8 mouse cellular contexts compared by ENCODE assay signal in the genomic region with DNA sequence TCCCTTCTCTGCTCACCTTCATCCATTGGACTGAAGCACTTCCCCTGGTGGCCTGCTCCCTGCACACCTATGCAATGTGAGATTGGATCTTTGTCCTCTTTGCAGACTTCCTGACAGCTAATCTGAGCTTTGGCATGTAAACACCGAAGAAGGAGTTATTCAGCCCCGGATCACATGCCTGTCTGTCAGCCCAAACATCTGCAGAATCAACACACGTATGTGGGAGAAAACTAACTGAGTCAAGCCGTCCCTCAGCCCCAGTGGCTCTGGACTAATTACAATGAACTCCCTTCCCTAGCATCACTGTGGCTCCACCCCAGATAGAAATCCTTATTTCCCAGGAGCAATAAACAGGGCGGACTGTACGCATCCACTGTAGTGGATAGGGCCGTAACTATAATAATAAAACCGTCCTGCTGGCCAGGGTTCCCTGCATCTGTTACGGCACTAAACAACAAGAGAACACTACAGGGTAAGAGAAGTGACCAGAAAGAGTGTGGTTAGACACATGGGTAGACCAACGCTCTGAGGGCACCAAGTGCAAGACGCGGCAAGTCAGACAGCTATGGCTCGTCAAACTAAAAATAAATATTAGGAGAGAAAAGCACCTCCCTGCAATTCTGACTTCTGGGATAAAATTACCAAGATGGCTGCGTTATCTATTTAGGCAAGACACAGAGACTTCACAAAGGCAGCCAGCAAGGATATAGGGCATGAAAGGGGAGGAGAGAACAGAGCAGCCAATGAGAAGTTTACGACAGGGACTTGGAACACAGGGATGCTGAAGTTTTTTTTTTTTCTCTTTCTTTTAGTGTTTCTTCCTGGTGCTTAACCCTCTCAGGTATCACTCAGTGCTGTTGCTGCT. TPM values are rescaled to one million over a fixed set of nuclear protein-coding genes. Genes with fewer than 3 reads are reported as not detected.
A peak's percentile ranks its signal among the peaks of the same experiment; 100 is the strongest.
DNase-seq lines count a peak whose midpoint lies in the region; ATAC-seq lines count a peak whose summit lies in the region.

No protein-coding gene starts in this region.

- ATAC-seq in embryonic facial prominence, embryonic 13.5 days (ENCODE audit: insufficient number of reproducible peaks, insufficient read depth, low FRiP score, low TSS enrichment, low read depth) = no peak
- no peak; the same call in 1 of the 2 replicates for ATAC-seq in heart, embryonic 16.5 days (replicated peaks; ENCODE audit: extremely low read depth, insufficient read depth, low FRiP score)

- peaks cover 28% of the 10 kb centered on the region for H3K4me1 ChIP-seq in embryonic facial prominence, embryonic 13.5 days
- peaks cover 15% of the 10 kb centered on the region for H3K4me1 ChIP-seq in heart, embryonic 16.5 days (ENCODE audit: control insufficient read depth, insufficient read depth, low read length)
- peaks cover 32% of the 10 kb centered on the region for H3K4me1 ChIP-seq in midbrain, embryonic 10.5 days

- 0 out of 2 replicates have a peak, but pooled peaks cover 10% of the 10 kb centered on the region for H3K36me3 ChIP-seq in embryonic facial prominence, embryonic 13.5 days
- no peaks in the 10 kb centered on the region for H3K36me3 ChIP-seq in heart, embryonic 16.5 days (ENCODE audit: control insufficient read depth, insufficient read depth)
- H3K36me3 ChIP-seq in midbrain, embryonic 10.5 days = no peaks in the 10 kb centered on the region

- DNase-seq in Muller cell, postnatal 12 days (ENCODE audit: inconsistent ontology term) = peak; percentile 86
- DNase-seq in midbrain, embryonic 10.5 days (ENCODE audit: low spot score) = no peak
- no peak for DNase-seq in cerebellum, postnatal 25 days
- no peak for DNase-seq in layer of hippocampus, postnatal 10 days (ENCODE audit: low spot score in 2 of 2)
- DNase-seq in adrenal gland, postnatal 10 days = no peak
- no peak for DNase-seq in layer of hippocampus, adult 8-10 months (ENCODE audit: low spot score in 2 of 2)

- 9% methylated on average over 15 of the region's 15 CpGs for WGBS in embryonic facial prominence, embryonic 13.5 days
- 8% methylated on average over 15 of the region's 15 CpGs for WGBS in heart, embryonic 16.5 days
- WGBS in midbrain, embryonic 10.5 days = 28% methylated on average over 15 of the region's 15 CpGs

- peak overlapping the region; percentile 81 for H3K4me2 ChIP-seq in embryonic facial prominence, embryonic 13.5 days
- peak overlapping the region; percentile 70 for H3K4me2 ChIP-seq in heart, embryonic 16.5 days (ENCODE audit: low read depth, low read length)

- H3K4me3 ChIP-seq in embryonic facial prominence, embryonic 13.5 days = peak overlapping the region; percentile 74
- peak overlapping the region; percentile 70 for H3K4me3 ChIP-seq in heart, embryonic 16.5 days (ENCODE audit: low read length)
- peak overlapping the region; percentile 69 for H3K4me3 ChIP-seq in midbrain, embryonic 10.5 days

- peak overlapping the region; percentile 95 for H3K27ac ChIP-seq in embryonic facial prominence, embryonic 13.5 days
- peak overlapping the region; percentile 86 for H3K27ac ChIP-seq in heart, embryonic 16.5 days (ENCODE audit: low read length)
- no peak overlapping the region for H3K27ac ChIP-seq in midbrain, embryonic 10.5 days (replicated peaks)

- no peaks in the 10 kb centered on the region for H3K27me3 ChIP-seq in embryonic facial prominence, embryonic 13.5 days
- no peaks in the 10 kb centered on the region for H3K27me3 ChIP-seq in heart, embryonic 16.5 days (ENCODE audit: control insufficient read depth, insufficient read depth, low read length)
- peaks cover 45% of the 10 kb centered on the region for H3K27me3 ChIP-seq in midbrain, embryonic 10.5 days (ENCODE audit: low read depth, poor library complexity, severe bottlenecking)

- no peaks in the 10 kb centered on the region for H3K9me3 ChIP-seq in embryonic facial prominence, embryonic 13.5 days
- H3K9me3 ChIP-seq in heart, embryonic 16.5 days (replicated peaks; ENCODE audit: control insufficient read depth, low read length) = no peaks in the 10 kb centered on the region
- H3K9me3 ChIP-seq in midbrain, embryonic 10.5 days (replicated peaks) = no peaks in the 10 kb centered on the region

- H3K9ac ChIP-seq in embryonic facial prominence, embryonic 13.5 days = peak overlapping the region; percentile 93
- H3K9ac ChIP-seq in heart, embryonic 16.5 days (ENCODE audit: low read length) = peak overlapping the region; percentile 69

RNA-seq across cellular contexts. Expression of a gene that starts 3.2 kb away (rescaled TPM):
- 75.2 and 103 TPM in 2 replicates for polyA plus RNA-seq in embryonic facial prominence, embryonic 13.5 days (2015; fragmentation: Nextera tagmentation; extraction: Ambion mirVana)
- 42.2 and 43.6 TPM in 2 replicates for polyA plus RNA-seq in heart, embryonic 16.5 days (2015; fragmentation: Nextera tagmentation; extraction: Ambion mirVana)
- polyA plus RNA-seq in midbrain, embryonic 10.5 days (2016; fragmentation: Nextera tagmentation; extraction: Ambion mirVana) = 11.1 and 13.9 TPM in 2 replicates
- total RNA-seq in layer of hippocampus, postnatal 10 days (2021) = 10 to 100 TPM; 33.6 to 37.4 TPM
- total RNA-seq in adrenal gland, postnatal 10 days (2021) = 1 to 10 TPM; 5.1 to 5.2 TPM
- 10 to 100 TPM; 23.8 to 32.4 (median 26.5) TPM for total RNA-seq in layer of hippocampus, adult 8-10 months (2022)

RNA-seq across cellular contexts. Expression of a gene that starts 46.5 kb away (rescaled TPM):
- 67.8 and 69.3 TPM in 2 replicates for polyA plus RNA-seq in embryonic facial prominence, embryonic 13.5 days (2015; fragmentation: Nextera tagmentation; extraction: Ambion mirVana)
- polyA plus RNA-seq in heart, embryonic 16.5 days (2015; fragmentation: Nextera tagmentation; extraction: Ambion mirVana) = 31.6 and 40.3 TPM in 2 replicates
- polyA plus RNA-seq in midbrain, embryonic 10.5 days (2016; fragmentation: Nextera tagmentation; extraction: Ambion mirVana) = 70.6 and 86.0 TPM in 2 replicates
- total RNA-seq in layer of hippocampus, postnatal 10 days (2021) = 10 to 100 TPM; 17.5 to 19.5 TPM
- total RNA-seq in adrenal gland, postnatal 10 days (2021) = 10 to 100 TPM; 26.6 to 26.7 TPM
- total RNA-seq in layer of hippocampus, adult 8-10 months (2022) = 10 to 100 TPM; 11.0 to 20.0 (median 15.5) TPM

Comparison
In these comparisons a context has a peak if more than half of its experiments do, and no peak if none do; other contexts are left out.
1. RNA of a gene that starts 3.2 kb away (total RNA-seq): 33.6 to 37.4 TPM in layer of hippocampus, postnatal 10 days and 23.8 to 32.4 TPM in layer of hippocampus, adult 8-10 months; 5.1 to 5.2 TPM in adrenal gland, postnatal 10 days; every median in the first group is over 4 times any median in the second.
2. Peak in every context shown above with its lines, with median percentiles within 50 percentile points of each other: H3K4me3 ChIP-seq.